ENCODE assay signal across 25 mouse cellular contexts in the genomic region with DNA sequence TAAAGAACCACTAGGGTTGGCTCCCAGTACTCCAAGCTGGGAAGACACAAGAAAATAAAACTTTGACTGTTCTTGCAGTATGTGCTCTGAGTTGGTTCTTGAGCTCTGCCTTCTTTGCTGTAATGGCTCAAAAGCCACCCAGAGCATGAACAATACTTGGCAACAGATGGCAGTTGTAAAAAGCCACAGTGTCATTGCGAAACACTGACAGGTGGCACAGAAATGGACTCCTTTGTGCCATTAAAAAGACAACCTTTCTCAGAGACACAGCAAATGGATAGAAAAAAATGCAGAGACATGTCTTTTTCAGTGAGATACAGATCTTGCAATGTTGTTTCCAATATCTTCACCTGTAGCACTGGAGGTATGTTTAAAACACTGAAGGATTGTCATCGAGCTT.
"Had no signal": no experiment of that assay in that cellular context is flagged by ENCODE, and none has a peak within 500 bp of the region (broad histone marks: within the 10 kb centered on the region; RNA-seq: fewer than 3 reads in every experiment).

No protein-coding gene starts in this region.

- H3K27me3 ChIP-seq: heart, embryonic 13.5 days; heart, embryonic 15.5 days; hindbrain, embryonic 13.5 days; hindbrain, embryonic 15.5 days; kidney, embryonic 15.5 days; limb, embryonic 13.5 days; limb, embryonic 15.5 days; liver, embryonic 12.5 days had no signal

- DNase-seq: gastrocnemius, adult 2 months; gastrocnemius, postnatal 10 days; gastrocnemius, postnatal 25 days; heart, postnatal 14 days; heart, postnatal 36 days; kidney, adult 11 months; kidney, adult 2 months; kidney, adult 9 months; kidney, postnatal 14 days; kidney, postnatal 36 days had no signal

- H3K9ac ChIP-seq: heart, embryonic 13.5 days; heart, embryonic 15.5 days; hindbrain, embryonic 13.5 days; hindbrain, embryonic 15.5 days; kidney, embryonic 15.5 days; limb, embryonic 13.5 days; limb, embryonic 15.5 days; liver, embryonic 12.5 days; liver, embryonic 14.5 days had no signal

- ATAC-seq: hindbrain, postnatal 0 days; intestine, embryonic 16.5 days; liver, embryonic 12.5 days had no signal

- H3K9me3 ChIP-seq: heart, embryonic 15.5 days; hindbrain, embryonic 13.5 days; hindbrain, embryonic 15.5 days; kidney, embryonic 15.5 days; limb, embryonic 13.5 days; limb, embryonic 15.5 days; liver, embryonic 12.5 days had no signal

- H3K4me2 ChIP-seq: heart, embryonic 11.5 days; heart, embryonic 13.5 days; heart, embryonic 15.5 days; hindbrain, embryonic 13.5 days; hindbrain, embryonic 15.5 days; kidney, embryonic 15.5 days; limb, embryonic 13.5 days; limb, embryonic 15.5 days; liver, embryonic 12.5 days had no signal

- H3K27ac ChIP-seq: gastrocnemius, adult 2 months; heart, embryonic 13.5 days; heart, embryonic 15.5 days; hindbrain, embryonic 13.5 days; hindbrain, embryonic 15.5 days; hindbrain, postnatal 0 days; kidney, embryonic 15.5 days; kidney, postnatal 0 days; layer of hippocampus, adult 2 months; left cerebral cortex, adult 2 months; limb, embryonic 13.5 days; limb, embryonic 15.5 days; liver, embryonic 12.5 days; liver, embryonic 14.5 days had no signal

- H3K4me1 ChIP-seq: heart, embryonic 13.5 days; heart, embryonic 15.5 days; hindbrain, embryonic 13.5 days; hindbrain, embryonic 15.5 days; kidney, embryonic 15.5 days; limb, embryonic 13.5 days; limb, embryonic 15.5 days; liver, embryonic 12.5 days had no signal

- H3K36me3 ChIP-seq: heart, embryonic 13.5 days; heart, embryonic 15.5 days; hindbrain, embryonic 13.5 days; hindbrain, embryonic 15.5 days; kidney, embryonic 15.5 days; limb, embryonic 13.5 days; limb, embryonic 15.5 days; liver, embryonic 12.5 days had no signal

- H3K4me3 ChIP-seq: gastrocnemius, adult 2 months; heart, embryonic 13.5 days; heart, embryonic 15.5 days; hindbrain, embryonic 13.5 days; hindbrain, embryonic 15.5 days; kidney, embryonic 15.5 days; layer of hippocampus, adult 2 months; left cerebral cortex, adult 2 months; limb, embryonic 13.5 days; limb, embryonic 15.5 days; liver, embryonic 12.5 days had no signal
